Mouse (Mus musculus) kidney, embryonic 15.5 days (tissue): Measurements from ENCODE around the gene Dapk1. TPM values are rescaled to one million over a fixed set of nuclear protein-coding genes. Genes with fewer than 3 reads are reported as not detected.

Experiments
- ATAC-seq: fragments of 200-750 bp; cut with Nextera tagmentation; replicated peaks from 2 replicates; pipeline ENCODE4 v1.8.0; 2017; ENCODE audit warnings: moderate TSS enrichment; ENCODE audit not compliant: low FRiP score
- H3K27ac ChIP-seq: fragments of 300-500 bp; sonication (generic); 2 replicates; pipeline ENCODE4 v1.5.1; 2015; ENCODE audit warnings: mild to moderate bottlenecking, inconsistent platforms
- H3K27me3 ChIP-seq: fragments of 300-500 bp; sonication (generic); 2 replicates; pipeline ENCODE4 v1.6.1; 2015; ENCODE audit warnings: inconsistent platforms
- H3K36me3 ChIP-seq: fragments of 300-500 bp; sonication (generic); 2 replicates; pipeline ENCODE4 v1.6.1; 2015; ENCODE audit warnings: inconsistent platforms
- H3K4me1 ChIP-seq: fragments of 300-500 bp; sonication (generic); 2 replicates; pipeline ENCODE4 v1.6.1; 2015; ENCODE audit warnings: inconsistent platforms
- H3K4me2 ChIP-seq: fragments of 300-500 bp; sonication (generic); 2 replicates; pipeline ENCODE4 v1.6.1; 2015; ENCODE audit warnings: moderate library complexity, mild to moderate bottlenecking, inconsistent platforms
- H3K4me3 ChIP-seq: fragments of 300-500 bp; sonication (generic); replicated peaks from 2 replicates; pipeline ENCODE4 v1.5.1; 2015; ENCODE audit warnings: mild to moderate bottlenecking, inconsistent platforms
- H3K9ac ChIP-seq: fragments of 300-500 bp; sonication (generic); 2 replicates; pipeline ENCODE4 v1.6.1; 2015; ENCODE audit warnings: mild to moderate bottlenecking, inconsistent platforms
- H3K9me3 ChIP-seq: fragments of 300-500 bp; sonication (generic); replicated peaks from 2 replicates; pipeline ENCODE4 v1.6.1; 2016; ENCODE audit warnings: inconsistent platforms
- WGBS: fragments of 180-500 bp; shearing (Covaris S2); methylation state at CpG from one replicate; pipeline ENCODE4 v1.1.7; 2015; ENCODE audit warnings: mixed read lengths; 5-methylcytosine and 5-hydroxymethylcytosine counted together
- polyA plus RNA-seq: library from polyadenylated mRNA; unstranded; fragments of >200 nt; fragmentation: Nextera tagmentation; extraction: Ambion mirVana; gene quantifications from 2 replicates; pipeline ENCODE4 v1.2.1, GENCODE M21; 2015

Dapk1 gene
- polyA plus RNA-seq, 1 experiment from 2014 or later: 26.0 TPM

DNA sequence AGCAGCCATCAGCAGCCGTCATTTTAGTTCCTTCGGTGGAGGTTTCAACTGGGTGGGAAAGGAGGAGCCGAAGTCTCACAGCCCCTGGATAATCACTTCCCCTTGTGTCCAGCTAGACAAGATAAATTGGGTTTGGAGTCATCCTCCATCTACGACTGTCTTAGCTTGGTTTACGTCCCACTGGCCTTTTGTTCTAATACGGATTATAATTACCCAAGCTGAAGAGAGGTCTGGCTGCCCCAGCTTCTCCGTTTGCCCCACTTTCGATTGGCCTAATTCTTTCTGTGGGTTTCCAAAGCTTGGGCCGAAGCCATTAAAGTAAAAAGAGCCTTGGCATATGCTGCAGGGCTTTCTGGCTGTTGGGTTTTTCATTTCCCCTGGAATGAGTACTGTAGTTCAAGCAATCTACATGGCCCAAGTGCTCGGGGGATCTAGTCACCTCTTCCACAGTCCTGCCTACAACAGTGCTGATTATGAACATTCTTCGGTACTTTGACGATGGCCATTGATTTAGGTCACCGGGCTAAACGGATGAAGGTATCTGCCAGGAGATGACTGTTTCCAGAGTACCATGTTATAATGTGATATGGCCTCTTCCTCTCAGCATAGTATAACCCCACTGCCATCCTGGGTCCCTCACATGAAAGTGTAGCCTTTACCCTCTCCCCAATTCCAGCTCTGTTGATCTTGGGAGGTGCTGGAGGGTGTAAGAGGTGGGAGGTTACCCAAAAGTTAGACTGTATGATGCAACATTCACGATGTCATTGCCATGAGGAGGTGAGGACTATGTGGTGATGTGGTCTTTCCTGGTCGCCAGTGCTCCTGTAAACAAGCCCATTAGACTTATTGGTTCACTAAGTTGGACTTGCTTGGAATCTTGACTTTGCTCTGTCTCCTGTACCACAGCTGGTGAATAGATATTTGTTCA, 106.1 kb downstream of the Dapk1 start:
- ATAC-seq: no peak
- WGBS: 71% methylated on average over 16 of the region's 16 CpGs
- H3K9ac ChIP-seq: no peak overlapping the region

DNA sequence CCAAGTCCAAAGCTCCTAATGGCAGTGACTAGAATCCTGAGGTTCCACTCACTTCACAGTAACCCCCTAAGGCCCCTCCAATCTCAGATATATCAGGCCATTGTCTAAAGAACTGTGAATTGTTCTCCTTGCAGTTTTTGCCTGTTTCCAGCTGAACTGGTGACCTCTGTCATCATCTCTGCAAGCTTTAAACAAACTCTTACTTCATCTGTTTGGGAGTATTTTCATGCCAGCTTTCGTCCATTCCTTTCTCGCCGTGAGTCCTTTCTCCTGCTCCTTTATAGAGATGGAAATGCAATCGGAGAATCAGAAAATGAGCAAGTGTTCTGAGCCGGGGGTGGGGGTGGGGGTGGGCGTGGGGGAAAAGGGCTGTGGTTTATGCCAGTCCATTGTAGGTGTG, 107.4 kb downstream of the Dapk1 start:
- 84% methylated on average over 6 of the region's 6 CpGs for WGBS
- no peaks in the 10 kb centered on the region for H3K36me3 ChIP-seq
- H3K4me3 ChIP-seq: no peak overlapping the region
- no peak overlapping the region for H3K4me2 ChIP-seq
- no peak for ATAC-seq
- H3K9me3 ChIP-seq: no peaks in the 10 kb centered on the region
- H3K27ac ChIP-seq: no peak overlapping the region
- no peaks in the 10 kb centered on the region for H3K27me3 ChIP-seq
- no peak overlapping the region for H3K9ac ChIP-seq
- H3K4me1 ChIP-seq: no peaks in the 10 kb centered on the region

More for the DNA sequence above, 106.1 kb downstream of the Dapk1 start:
- H3K27ac ChIP-seq: no peak overlapping the region
- H3K4me1 ChIP-seq: no peaks in the 10 kb centered on the region
- H3K36me3 ChIP-seq: no peaks in the 10 kb centered on the region
- H3K4me2 ChIP-seq: no peak overlapping the region
- H3K4me3 ChIP-seq: no peak overlapping the region
- H3K9me3 ChIP-seq: no peaks in the 10 kb centered on the region
- H3K27me3 ChIP-seq: no peaks in the 10 kb centered on the region

DNA sequence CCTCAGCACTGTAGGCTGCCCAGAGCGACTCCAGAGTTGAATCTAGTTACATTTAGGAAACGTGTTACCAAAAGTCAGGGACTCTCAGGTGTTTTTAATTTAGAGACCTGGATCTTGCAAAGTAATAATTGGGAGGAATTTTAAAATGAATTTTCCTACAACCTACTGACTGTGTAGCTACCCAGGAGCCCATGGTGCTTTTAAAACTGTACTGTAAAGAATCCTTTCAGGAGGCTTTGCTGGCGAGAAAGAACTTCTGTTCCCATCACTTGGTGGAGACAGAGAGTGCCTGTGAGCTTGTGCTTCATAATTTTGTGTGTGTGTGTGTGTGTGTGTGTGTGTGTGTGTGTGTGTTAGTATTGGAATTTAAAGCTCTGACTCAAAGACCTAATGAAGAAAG, 109.2 kb downstream of the Dapk1 start:
- 82% methylated on average over 3 of the region's 3 CpGs for WGBS
- Histone ChIP-seq H3K9me3 (no peaks in the 10 kb centered on the region), H3K9ac (no peak overlapping the region), H3K27me3 (no peaks in the 10 kb centered on the region), H3K4me1 (no peaks in the 10 kb centered on the region), H3K4me2 (no peak overlapping the region), H3K36me3 (no peaks in the 10 kb centered on the region), H3K4me3 (no peak overlapping the region), H3K27ac (no peak overlapping the region)
- no peak for ATAC-seq

DNA sequence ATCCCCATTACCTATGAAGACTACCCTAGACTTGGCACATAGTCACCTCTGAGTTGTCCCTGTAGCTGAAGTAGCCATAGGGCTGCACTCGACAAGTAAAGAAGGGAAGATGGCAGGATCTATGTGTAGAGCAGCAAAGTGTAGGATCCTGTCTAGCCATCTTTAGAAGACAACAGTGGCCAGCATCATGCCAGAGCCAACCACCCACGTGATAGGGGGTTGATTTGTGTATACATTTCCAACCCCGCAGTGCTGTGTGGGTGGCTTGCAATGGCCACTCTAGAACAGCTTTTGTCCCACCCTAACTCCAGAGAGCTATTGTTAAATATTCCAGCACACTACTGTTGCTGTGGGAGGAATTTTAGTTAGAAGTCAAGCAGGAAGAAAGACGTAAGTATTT, 111.8 kb downstream of the Dapk1 start:
- Histone ChIP-seq H3K27me3 (no peaks in the 10 kb centered on the region), H3K9ac (no peak overlapping the region), H3K4me3 (no peak overlapping the region), H3K36me3 (0 out of 2 replicates have a peak, but pooled peaks cover 16% of the 10 kb centered on the region), H3K9me3 (no peaks in the 10 kb centered on the region), H3K4me2 (no peak overlapping the region), H3K4me1 (no peaks in the 10 kb centered on the region), H3K27ac (no peak overlapping the region)
- WGBS: 90% methylated on average over 4 of the region's 4 CpGs
- ATAC-seq: no peak

DNA sequence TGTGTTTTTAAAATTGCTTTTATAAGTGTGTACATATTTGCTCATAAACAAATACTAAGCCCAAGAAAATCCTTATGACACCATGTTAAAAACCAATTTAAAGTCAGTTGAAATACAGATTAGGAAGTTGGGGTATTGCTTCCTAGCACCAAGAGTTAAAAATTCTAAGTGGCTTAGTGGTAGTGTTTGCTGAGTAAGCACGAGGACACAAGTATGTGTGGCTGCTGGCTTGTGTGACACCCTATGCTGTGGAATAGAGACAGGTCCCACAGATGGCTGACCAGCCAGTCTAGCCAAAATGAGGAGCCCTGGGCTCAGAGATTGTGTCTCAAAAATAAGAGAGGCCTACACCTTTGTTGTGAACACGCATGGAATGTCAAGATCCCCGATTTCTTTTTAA, 114.4 kb downstream of the Dapk1 start:
- no peaks in the 10 kb centered on the region for H3K4me1 ChIP-seq
- no peak overlapping the region for H3K4me2 ChIP-seq
- H3K27ac ChIP-seq: no peak overlapping the region
- H3K27me3 ChIP-seq: no peaks in the 10 kb centered on the region
- H3K9me3 ChIP-seq: no peaks in the 10 kb centered on the region
- 74% methylated on average over 3 of the region's 3 CpGs for WGBS
- H3K36me3 ChIP-seq: peaks cover 36% of the 10 kb centered on the region
- no peak overlapping the region for H3K9ac ChIP-seq
- ATAC-seq: no peak
- no peak overlapping the region for H3K4me3 ChIP-seq

DNA sequence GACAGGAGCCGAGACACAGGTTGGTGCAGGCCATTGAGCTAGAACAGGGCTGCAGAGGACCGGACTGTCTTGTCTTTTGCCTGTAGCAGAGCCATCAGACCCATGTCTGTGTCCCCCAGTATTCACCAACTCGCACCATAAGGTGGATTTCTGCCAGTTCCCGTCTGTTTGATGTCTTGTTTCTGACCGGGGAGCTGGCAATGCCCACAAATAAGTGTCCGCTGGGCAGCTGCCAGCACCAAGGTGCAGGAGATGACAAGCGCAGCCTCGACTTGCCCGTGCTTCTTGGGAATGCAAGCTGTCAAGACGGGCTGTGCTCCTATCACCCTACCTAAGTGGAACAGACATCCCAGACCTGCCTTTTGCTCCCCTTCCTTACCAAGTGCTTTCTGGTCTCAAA, 115.7 kb downstream of the Dapk1 start:
- no peak for ATAC-seq
- H3K4me3 ChIP-seq: no peak overlapping the region
- no peak overlapping the region for H3K9ac ChIP-seq
- H3K4me2 ChIP-seq: no peak overlapping the region
- no peak overlapping the region for H3K27ac ChIP-seq
- H3K27me3 ChIP-seq: no peaks in the 10 kb centered on the region
- H3K9me3 ChIP-seq: no peaks in the 10 kb centered on the region
- 79% methylated on average over 10 of the region's 10 CpGs for WGBS
- no peaks in the 10 kb centered on the region for H3K4me1 ChIP-seq
- peaks cover 46% of the 10 kb centered on the region for H3K36me3 ChIP-seq

DNA sequence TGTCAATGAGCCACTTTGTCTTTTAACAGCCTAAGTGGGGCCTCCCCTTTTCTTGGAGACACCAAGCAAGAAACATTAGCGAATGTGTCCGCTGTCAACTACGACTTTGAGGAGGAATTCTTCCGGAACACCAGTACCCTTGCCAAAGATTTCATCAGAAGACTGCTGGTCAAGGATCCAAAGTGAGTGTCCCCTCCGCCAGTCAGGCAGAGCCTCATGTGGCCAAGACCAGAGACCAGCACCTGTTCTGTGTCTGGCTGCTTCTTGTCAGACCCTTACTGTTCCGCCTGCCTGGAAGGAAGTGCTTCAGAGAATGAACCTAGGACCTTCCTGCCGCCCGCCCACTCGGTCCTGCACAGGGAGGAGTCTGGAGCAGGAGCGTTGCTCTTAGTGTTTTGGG, 117.8 kb downstream of the Dapk1 start:
- Histone ChIP-seq H3K9ac (no peak overlapping the region), H3K4me2 (no peak overlapping the region), H3K27ac (no peak overlapping the region), H3K4me3 (no peak overlapping the region), H3K9me3 (no peaks in the 10 kb centered on the region), H3K4me1 (no peaks in the 10 kb centered on the region), H3K36me3 (peaks cover 58% of the 10 kb centered on the region), H3K27me3 (no peaks in the 10 kb centered on the region)
- no peak for ATAC-seq
- 81% methylated on average over 10 of the region's 10 CpGs for WGBS

DNA sequence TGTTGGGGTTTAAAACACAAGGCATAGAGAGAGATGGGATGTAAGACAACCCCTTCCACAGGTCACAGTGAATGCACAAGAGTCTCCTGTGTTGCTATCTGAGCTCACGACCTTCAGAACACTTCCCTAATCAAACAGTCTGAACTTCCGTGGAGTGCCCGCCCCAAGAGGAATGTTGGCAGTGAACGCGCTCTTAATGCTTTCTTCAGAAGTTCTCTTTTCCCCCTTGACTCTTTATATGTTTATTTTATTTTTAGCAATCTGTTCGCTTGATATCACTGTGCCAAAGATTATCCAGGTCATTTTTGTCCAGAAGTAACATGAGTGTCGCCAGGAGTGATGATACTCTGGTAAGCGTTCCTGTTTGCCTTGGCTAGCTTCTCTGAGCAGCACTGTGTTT, 121.0 kb downstream of the Dapk1 start:
- no peak overlapping the region for H3K27ac ChIP-seq
- no peak overlapping the region for H3K4me3 ChIP-seq
- no peaks in the 10 kb centered on the region for H3K9me3 ChIP-seq
- H3K36me3 ChIP-seq: peaks cover 74% of the 10 kb centered on the region
- 77% methylated on average over 8 of the region's 8 CpGs for whole genome bisulfite sequencing
- H3K4me1 ChIP-seq: no peaks in the 10 kb centered on the region
- H3K4me2 ChIP-seq: no peak overlapping the region
- ATAC-seq: no peak
- no peak overlapping the region for H3K9ac ChIP-seq
- H3K27me3 ChIP-seq: no peaks in the 10 kb centered on the region

DNA sequence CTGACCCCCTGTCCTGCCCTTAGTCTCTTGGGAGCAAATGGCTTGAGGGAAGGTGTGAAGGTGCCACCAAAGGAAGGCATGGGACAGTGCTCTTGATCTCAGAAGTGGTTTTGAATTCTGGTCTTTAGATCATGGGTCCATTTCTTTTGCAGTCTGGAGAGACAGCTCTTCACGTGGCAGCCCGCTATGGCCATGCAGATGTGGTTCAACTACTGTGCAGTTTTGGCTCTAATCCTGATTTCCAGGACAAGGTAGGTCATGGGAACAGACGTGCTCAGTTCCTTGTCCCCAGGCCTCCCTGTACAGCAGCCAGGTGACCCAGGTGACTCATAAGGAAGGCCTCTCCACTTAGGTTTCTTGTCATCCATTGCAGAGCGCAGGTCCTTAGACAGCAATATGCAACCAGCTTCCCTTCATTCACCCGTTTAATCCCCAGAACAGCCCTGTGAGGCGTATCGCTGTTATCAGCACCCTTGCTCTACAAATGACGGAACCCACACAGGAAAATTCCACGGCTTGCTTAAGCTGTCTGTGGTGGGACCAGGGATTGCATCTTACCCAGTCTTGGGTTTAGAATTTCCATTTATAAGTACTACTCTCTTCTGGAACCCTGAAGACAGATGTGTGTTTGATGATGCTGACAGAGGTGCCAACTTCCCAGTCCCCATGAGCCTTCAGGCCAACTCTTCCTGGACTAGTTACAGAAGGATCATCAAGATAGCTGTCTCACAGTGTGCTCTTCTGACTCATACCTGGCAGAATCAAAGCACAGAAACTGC, 126.7 kb downstream of the Dapk1 start:
- ATAC-seq: no peak
- no peaks in the 10 kb centered on the region for H3K27me3 ChIP-seq
- no peak overlapping the region for H3K4me3 ChIP-seq
- no peak overlapping the region for H3K4me2 ChIP-seq
- no peaks in the 10 kb centered on the region for H3K4me1 ChIP-seq
- 87% methylated on average over 9 of the region's 9 CpGs for WGBS
- H3K36me3 ChIP-seq: peaks cover 76% of the 10 kb centered on the region
- no peaks in the 10 kb centered on the region for H3K9me3 ChIP-seq
- H3K27ac ChIP-seq: no peak overlapping the region
- no peak overlapping the region for H3K9ac ChIP-seq

DNA sequence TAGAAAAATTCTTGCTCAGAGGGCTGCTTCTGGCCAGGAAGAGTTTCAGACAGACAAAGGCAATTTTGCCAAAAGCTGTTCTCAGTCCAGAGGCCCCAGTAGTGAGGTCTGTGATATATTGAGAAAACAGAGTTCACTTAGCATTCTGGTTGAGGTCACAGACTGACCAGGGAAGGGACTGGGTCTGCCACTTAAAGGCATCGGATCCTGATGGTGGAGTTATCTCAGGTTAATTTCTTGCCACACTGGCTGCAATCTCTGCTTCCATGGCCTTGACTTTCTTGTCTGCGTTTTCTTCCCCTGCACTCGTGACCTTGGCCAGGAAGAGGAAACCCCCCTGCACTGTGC, 127.3 kb downstream of the Dapk1 start:
- 75% methylated on average over 3 of the region's 3 CpGs for WGBS
- Histone ChIP-seq H3K4me1 (peaks cover 3% of the 10 kb centered on the region; the same call in 1 of the 2 replicates), H3K4me2 (no peak overlapping the region), H3K9ac (no peak overlapping the region), H3K27ac (no peak overlapping the region), H3K9me3 (no peaks in the 10 kb centered on the region), H3K36me3 (peaks cover 76% of the 10 kb centered on the region), H3K27me3 (no peaks in the 10 kb centered on the region), H3K4me3 (no peak overlapping the region)
- ATAC-seq: no peak

DNA sequence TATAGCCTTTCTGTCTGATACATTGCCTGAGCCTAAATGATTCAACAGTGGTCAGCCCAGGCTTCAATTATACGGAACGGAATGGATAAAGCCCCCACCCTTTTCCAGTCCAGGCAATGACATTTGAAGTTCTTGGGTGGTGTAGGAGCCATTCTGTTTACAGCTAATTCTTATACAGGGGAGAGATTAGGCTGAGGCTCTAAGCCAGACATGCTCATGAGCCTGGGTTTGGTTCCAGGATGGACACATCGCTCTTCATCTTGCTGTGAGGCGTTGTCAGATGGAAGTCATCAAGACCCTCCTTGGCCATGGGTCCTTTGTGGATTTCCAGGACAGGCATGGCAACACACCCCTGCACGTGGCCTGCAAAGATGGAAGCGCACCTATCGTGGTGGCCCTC, 128.8 kb downstream of the Dapk1 start:
- ATAC-seq: no peak
- H3K27ac ChIP-seq: no peak overlapping the region
- H3K27me3 ChIP-seq: no peaks in the 10 kb centered on the region

DNA sequence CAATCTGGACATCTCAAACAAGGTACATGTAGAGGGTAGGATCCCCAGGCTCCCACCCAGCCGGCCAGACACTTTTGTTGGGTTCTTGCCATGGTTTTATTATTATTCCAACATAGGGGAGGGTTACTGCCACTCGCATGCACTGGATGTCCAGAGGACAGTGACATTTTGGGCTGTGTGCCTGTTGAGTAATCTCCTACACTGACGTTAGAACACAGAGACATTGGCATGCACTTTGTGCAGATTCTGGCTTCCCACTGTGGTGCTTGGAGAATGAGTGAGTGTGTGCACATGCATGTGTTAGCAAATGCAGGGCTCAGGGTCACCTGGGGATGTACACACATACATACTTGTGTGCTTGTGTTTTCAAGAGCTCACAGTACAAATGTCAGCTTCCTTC, 129.3 kb downstream of the Dapk1 start:
- no peak overlapping the region for H3K4me2 ChIP-seq
- H3K27me3 ChIP-seq: no peaks in the 10 kb centered on the region
- 83% methylated on average over 3 of the region's 3 CpGs for WGBS
- ATAC-seq: no peak
- peaks cover 18% of the 10 kb centered on the region for H3K4me1 ChIP-seq
- no peak overlapping the region for H3K27ac ChIP-seq
- peaks cover 68% of the 10 kb centered on the region for H3K36me3 ChIP-seq
- no peak overlapping the region for H3K9ac ChIP-seq
- no peak overlapping the region for H3K4me3 ChIP-seq
- H3K9me3 ChIP-seq: no peaks in the 10 kb centered on the region

More for the DNA sequence above, 128.8 kb downstream of the Dapk1 start:
- Histone ChIP-seq H3K9me3 (no peaks in the 10 kb centered on the region), H3K4me3 (no peak overlapping the region), H3K36me3 (peaks cover 72% of the 10 kb centered on the region), H3K4me2 (no peak overlapping the region), H3K4me1 (peaks cover 14% of the 10 kb centered on the region), H3K9ac (no peak overlapping the region)
- 95% methylated on average over 7 of the region's 7 CpGs for WGBS
